Mouse (Mus musculus): ENCODE measurements around the gene Mtfp1.
"Not testable (repeated sequence)": the region's sequence is repeated elsewhere in the genome, so short reads cannot be mapped to it uniquely, and the experiment has no call there.

Gene Mtfp1

GRCm38 (mm10) chr11:4095171-4096053 lies at the start of gene Mtfp1:
Gene Mtfp1, minus strand, starts transcription at chr11:4095445.
- DNase-seq (ENCODE audit: low spot score), result no peak

DNA sequence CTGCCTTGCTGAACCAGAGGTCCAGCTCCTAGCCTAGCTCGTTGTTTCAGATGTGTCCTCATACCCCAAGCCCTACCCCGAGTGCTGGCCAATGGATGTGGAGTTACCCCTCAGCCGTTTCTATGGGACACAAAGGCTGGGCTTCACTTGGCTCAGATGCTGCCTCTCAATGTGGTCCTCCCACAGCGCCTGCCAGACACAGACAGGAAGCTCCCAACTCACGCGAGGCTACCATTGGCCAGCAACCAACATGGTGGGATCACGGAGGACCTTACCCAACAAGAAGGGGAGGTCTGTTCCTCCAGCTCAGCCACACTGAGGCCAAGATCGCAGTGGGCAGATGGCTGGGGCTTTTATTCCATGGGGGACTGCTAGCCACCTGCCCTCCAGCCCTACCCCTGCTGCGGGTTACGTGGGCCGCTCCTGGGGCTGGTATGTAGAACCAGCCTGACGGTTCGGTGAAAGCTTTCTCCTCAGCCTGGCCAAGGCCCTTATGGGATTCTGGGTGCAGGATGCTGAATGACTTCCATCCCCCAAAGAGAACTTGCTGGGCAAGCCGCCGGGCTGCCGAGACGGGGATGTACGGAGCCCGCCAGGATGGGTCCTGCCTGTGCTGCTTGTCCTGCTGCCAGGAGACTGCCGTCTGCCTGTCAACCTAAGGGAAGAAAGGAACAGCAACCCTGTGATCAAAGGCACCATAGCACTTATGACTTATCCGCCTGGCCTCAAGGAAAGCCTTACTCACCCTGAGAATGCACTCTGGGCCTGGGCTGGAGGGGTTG lies 48.2 kb upstream of the Mtfp1 start:
- DNase-seq (ENCODE audit: low spot score), result no peak

DNA sequence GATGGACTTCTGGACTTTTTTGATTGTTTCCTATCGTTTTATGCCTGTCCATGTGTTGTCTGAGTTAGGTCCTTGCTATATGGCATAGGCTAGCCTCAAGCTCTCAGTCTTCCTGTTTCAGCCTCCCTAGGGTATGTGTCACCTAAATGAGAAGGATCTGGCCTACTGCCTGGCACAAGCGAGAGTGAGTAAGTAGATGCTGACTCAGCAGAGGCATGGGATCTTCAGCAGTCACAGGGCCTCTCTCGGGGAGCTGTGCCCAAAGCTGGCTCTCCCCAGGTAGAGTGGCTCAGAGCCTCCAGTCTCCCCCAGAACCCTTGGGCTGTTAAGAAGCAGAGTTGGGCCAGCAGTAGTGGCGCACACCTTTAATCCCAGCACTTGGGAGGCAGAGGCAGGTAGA lies 47.1 kb upstream of the Mtfp1 start:
- no peak for DNase-seq (ENCODE audit: low spot score)

GRCm38 (mm10) chr11:4141505-4141904 lies 46.3 kb upstream of the Mtfp1 start:
- DNase-seq (ENCODE audit: low spot score), result no peak

GRCm38 (mm10) chr11:4138964-4139363 lies 43.7 kb upstream of the Mtfp1 start:
- no peak for DNase-seq (ENCODE audit: low spot score)

DNA sequence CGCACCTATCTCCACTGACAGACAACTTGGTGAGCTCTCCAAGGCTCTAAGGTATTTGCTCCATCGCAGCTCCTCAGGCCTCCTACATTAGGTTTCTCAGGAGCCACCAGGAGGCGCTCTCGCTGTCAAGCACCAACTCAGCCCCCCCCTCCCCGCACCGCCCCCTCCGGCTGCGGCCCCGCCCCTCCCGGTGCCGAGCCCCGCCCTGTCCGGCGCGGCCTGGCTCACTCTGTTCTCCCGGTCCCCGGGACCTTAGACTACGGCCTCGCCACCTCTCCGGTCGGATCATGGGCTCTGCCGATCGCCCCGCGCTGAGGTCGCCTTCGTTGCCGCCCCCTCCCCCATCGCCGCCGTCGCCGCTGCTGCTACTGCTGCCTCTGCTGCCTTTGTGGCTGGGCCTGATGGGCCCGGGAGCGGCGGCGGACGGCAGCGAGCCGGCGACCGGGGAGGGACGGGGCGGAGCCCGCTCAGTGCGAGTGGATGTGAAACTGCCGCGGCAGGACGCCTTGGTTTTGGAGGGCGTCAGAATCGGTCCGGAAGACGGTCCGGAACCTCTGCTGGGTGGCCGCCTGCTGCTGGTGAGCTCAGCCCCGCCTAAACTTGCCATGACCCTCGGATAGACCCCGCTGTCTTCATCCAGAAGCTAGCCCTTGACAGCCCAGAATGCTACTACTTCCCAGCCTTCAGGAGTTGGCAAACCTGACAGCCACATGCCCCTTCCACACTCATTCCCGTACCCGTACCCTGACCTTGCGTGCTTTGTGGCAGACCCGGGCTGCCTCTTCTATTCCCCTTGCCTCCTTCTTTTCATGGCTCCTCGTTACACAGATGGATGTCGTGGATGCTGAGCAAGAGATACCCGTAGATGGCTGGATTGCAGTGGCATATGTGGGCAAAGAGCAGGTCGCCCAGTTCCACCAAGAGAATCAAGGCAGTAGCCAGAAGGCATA lies 40.0 kb upstream of the Mtfp1 start, which contains the start of gene Rnf215:
Rnf215 (plus strand) TSS at position 217 of the 950 bp plus-strand sequence.
- peak; percentile 82 for DNase-seq (ENCODE audit: low spot score)

GRCm38 (mm10) chr11:4134400-4134799 lies 39.2 kb upstream of the Mtfp1 start:
- no peak for DNase-seq (ENCODE audit: low spot score)

- no peak for DNase-seq (ENCODE audit: low spot score)
These were observed 38.2 kb upstream of the Mtfp1 start for GRCm38 (mm10) chr11:4133450-4133849.

DNA sequence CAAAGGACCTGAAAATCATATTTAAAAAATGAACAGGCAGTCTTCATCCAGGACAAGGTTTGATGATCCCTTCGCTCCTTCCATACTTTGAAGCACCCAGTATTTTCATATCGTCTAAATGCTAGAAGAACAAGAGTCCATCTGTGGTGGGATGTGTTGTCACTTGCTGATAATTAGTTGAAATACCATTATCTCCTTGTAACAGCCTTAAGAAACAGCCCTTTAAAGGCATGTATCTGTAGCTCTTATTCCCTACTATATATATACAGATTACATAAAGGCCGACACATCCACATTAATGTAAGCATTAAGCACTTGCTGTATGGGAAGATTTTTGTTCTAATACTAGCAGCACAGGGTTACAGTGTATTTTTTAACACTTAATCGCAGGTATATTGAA lies 33.2 kb upstream of the Mtfp1 start:
- not testable (repeated sequence) for DNase-seq (ENCODE audit: low spot score)

DNA sequence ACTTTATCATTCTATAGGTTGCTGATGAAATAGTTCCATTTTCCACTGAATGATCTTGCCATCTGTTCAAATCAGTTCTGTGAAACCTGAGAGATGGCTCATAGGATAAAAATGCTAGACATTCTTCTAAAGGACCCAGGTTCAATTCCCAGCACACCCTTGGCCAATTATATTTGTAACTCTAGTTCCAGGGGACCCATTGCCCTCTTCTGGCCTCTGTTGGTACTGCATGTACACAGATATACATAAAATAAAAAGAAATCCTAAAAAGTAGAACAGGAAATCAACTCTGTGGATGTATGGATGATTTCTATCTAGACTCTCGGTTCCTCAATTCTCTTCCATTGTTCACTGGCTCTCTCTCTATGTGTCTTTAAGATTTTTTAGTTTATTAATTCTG lies 31.8 kb upstream of the Mtfp1 start:
- DNase-seq (ENCODE audit: low spot score), result no peak

DNA sequence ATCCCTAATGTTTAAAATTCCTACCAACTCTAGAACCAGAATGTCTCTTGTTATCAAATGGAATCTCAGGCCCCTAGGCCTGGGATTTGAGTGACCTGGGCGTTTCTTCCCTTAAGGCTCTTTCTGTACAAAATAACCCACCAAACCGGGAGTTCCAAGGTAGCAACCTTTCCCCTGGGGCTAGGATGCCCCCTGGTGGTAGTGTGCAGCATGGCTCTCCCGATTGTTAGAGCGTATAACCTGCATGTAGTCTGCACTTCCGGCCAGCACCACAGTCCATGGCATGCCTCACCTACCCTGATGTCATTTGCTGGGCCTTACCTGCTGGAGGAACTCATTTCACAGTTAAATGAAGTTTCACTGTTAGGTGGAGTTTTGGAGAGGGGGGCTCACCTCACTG lies 28.7 kb upstream of the Mtfp1 start:
- no peak for DNase-seq (ENCODE audit: low spot score)

DNA sequence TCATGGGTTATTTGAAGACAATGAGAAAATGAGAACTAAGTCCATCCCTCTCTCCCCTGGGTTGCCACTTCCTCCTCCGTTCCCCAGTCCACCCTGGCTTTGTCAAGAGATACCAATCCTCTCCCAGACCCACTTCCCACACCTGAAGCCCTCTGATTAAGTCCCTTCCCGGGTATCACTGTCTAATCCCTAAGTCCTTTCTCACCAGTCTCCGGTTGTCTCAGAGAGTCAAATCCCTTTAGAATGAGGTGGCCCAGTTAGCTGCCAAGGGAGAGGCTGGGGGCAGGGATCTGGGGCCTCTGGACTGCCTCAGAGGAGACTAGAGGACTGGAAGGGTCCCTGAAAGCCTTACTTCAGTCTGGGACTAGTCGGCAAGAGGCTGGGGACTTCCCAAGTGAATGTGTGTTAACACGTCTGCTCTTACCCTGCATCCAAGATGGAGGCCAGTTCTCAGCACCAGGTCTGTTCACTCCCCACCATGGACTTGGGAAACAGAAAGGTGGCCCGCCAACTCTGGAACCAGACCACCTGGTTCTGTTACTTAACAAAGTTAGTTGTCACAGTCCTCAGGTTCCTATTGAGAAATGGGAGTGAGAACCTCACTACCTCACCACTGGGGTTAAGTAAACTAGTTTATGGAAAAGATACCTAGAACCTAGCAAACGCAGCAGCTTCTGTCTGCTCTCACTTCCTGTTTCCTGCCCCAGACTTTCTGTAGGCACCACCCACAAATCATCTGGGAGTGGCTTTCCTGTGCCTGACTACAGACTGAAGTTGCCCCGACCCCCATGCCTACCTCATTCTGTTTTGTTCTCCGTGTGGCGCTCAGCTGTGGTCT lies 27.7 kb upstream of the Mtfp1 start, which contains the start of gene Sec14l2:
Sec14l2 (minus strand) TSS at position 674 of the 838 bp plus-strand sequence.
- DNase-seq (ENCODE audit: low spot score), result no peak

- no peak for DNase-seq (ENCODE audit: low spot score)
These were observed 27.0 kb upstream of the Mtfp1 start for GRCm38 (mm10) chr11:4122226-4122625.

DNA sequence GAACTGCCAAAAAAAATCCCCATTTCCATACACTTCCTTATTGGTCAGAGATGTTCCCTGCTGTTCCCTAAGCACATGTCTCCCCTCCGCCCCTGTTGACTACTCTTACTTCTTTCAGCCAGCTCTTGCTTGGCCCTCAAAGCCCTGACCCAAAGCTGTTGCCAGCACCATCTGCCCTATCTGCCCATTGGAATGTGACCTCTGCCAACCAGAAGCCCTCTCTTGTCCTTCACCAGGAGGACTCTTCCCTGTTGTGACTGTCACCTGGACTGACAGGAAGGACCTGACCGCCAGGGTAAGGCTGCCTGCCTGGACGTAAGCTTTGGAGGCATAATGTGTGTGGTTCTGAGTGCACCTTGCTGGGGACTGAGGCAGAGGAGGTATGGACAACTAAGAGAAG lies 26.4 kb upstream of the Mtfp1 start:
- no peak for DNase-seq (ENCODE audit: low spot score)

DNA sequence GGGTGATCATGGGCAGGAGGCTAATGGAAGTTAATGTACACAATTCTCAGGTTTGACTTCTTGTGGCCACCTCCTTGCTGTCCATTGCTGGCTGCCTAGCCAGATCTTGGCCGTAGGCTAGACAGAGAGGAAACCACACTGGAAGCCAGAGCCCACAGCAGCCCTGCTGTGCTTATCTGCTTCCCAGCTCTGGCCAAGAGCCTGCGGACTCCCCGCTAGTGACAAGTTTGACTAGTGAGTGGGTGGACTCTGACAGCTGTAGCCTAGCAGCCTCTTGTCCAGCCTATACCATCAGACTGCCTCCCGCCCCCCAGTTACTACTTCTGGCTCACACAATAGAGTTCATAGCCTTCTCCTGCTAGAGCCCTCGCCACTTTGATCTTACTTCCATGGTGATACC lies 24.4 kb upstream of the Mtfp1 start:
- DNase-seq (ENCODE audit: low spot score), result no peak

DNA sequence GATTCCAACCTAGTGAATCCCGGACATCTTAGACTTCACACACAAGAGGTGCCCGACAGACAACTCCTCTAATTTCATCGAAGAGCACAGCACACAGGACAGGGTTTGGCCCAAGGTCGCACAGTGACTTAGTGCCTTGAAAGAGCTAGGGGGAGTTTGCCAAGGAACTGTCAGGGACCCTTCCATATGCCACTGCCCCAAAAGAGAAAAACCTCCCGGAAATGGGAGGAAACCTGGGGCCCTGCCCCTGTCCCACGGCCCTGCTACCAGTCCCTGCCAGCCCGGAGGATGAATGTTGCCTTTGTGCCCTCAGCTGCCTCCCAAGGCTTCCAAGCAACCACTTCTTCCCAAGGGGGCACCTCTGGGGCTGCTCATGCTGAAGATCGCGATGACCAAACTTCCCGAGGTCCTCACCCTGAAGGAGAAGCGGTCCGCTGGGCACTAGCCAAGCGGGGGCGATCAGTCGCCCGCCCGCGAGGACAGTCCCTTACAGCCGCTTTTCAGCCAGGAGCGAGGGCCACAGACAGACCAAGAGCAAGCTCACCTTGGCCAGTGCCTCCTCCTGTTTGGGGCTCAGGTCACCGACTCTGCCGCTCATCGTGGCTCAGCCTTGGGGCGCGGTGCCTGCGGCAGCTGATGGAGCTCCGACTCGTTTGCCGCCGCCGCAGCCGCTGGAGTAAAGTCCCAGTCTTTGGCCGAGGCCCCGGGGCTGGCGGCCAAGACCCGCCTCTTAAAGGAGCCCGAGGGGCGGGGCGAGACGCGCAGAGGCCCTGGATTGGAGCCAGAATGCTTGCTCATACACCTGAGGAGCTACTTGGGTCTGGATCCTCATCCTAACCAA lies 23.1 kb upstream of the Mtfp1 start:
- no peak for DNase-seq (ENCODE audit: low spot score)

DNA sequence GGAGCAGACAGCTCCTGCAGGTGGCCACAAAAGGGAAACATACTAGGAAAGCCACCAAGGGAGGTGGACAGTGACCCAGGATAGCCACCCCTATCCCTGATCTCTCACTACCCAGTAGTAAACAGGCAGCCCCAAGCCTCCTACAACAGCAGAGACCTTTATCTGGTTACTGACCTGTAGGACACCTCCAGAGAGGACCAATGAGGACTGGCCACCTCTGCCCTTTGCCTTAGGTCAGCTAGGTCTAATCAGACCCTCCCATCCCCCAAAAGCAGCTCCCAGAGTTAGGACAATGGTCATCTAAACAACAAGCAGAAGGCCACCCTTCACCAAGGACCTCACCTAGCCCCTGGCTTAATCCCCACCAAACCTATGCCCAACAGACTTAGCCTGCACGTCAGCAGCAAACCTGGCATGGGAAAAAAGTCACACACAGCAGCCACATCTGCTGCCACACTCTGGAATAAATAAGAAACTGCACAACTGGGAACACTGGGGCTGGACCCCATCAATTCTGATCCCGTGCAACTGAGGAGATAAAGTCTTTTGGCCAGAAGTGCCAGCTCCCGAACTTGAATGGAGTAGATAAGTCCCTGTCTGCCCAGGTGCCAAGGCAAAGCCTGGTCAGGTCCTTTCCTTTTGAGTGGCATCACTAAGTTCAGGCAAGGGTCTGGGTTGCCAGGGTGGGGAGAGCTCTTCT lies 22.3 kb upstream of the Mtfp1 start:
- no peak for DNase-seq (ENCODE audit: low spot score)

DNA sequence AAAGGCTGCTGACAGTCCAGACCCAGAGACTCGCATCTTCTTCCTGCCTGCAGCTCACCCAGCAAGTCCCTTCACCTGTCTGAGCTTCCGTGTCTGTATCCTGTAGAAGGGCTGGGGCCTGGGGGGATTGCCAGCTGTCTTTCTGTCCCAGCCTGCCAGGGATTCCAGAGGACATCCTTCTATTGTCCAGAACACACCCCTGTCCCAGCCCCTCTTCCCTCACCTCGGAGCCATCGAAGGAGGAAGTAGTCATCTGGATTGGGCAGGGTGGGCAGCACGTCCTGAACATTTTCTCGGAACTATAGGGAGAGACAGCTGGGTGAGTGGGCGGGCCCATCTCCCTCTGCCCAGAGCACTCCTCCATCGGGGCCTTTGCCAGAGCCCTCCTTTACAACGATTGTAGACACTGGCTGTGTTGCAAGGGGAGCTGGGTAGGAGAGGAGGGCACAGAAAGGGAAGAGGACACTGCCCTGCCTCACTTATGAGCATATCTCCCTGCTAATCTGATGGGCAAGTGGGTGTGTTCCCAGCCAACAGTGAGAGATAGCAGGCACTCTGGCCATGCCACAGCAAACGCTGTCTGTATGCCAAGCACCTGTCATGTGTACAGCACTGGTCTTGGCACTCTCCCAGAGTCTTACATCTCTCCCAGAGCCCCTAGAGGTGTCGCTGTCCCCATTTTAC lies 21.4 kb upstream of the Mtfp1 start:
- no peak for DNase-seq (ENCODE audit: low spot score)

- DNase-seq (ENCODE audit: low spot score), result no peak
These were observed 20.2 kb upstream of the Mtfp1 start for GRCm38 (mm10) chr11:4115407-4115806.

All from ovary, postnatal 10 days (tissue).